Comparison of ENCODE assay signal across 30 mouse cellular contexts in genomic region chr13:34207714-34208470, GRCm38 (mm10). TPM values are rescaled to one million over a fixed set of nuclear protein-coding genes. Genes with fewer than 3 reads are reported as not detected.
DNase-seq lines count a peak whose midpoint lies in the region; ATAC-seq and TF ChIP-seq lines count a peak whose summit lies in the region.
"Had no signal": no experiment of that assay in that cellular context is flagged by ENCODE, and none has a peak within 500 bp of the region (broad histone marks: within the 10 kb centered on the region; RNA-seq: fewer than 3 reads in every experiment).

No protein-coding gene starts in this region.

- no peak for TF ChIP-seq POLR2A in lung, adult 2 months (IDR thresholded peaks at IDR 0.05; ENCODE audit: borderline replicate concordance, extremely low read depth, low read depth, low read length)

- H3K27me3 ChIP-seq in kidney, postnatal 0 days (ENCODE audit: insufficient read depth, low read length), result no peaks in the 10 kb centered on the region
- H3K27me3 ChIP-seq in lung, embryonic 15.5 days, result no peaks in the 10 kb centered on the region
- no peaks in the 10 kb centered on the region for H3K27me3 ChIP-seq in stomach, embryonic 16.5 days (ENCODE audit: control insufficient read depth, insufficient read depth, low read length)
- H3K27me3 ChIP-seq: embryonic facial prominence, embryonic 13.5 days; forebrain, embryonic 12.5 days; heart, embryonic 12.5 days; hindbrain, embryonic 13.5 days; kidney, embryonic 15.5 days; liver, embryonic 13.5 days; midbrain, embryonic 13.5 days; neural tube, embryonic 13.5 days had no signal

- no peak overlapping the region for H3K4me3 ChIP-seq in kidney, postnatal 0 days (replicated peaks; ENCODE audit: low read depth, low read length)
- no peak overlapping the region for H3K4me3 ChIP-seq in lung, embryonic 15.5 days
- H3K4me3 ChIP-seq in lung, adult 2 months (replicated peaks; ENCODE audit: extremely low read depth, low read depth, low read length), result no peak overlapping the region
- no peak overlapping the region for H3K4me3 ChIP-seq in stomach, embryonic 16.5 days (replicated peaks; ENCODE audit: low read length)
- H3K4me3 ChIP-seq: embryonic facial prominence, embryonic 13.5 days; forebrain, embryonic 12.5 days; gastrocnemius, adult 2 months; heart, embryonic 12.5 days; hindbrain, embryonic 13.5 days; kidney, embryonic 15.5 days; liver, embryonic 13.5 days; midbrain, embryonic 13.5 days; neural tube, embryonic 13.5 days had no signal

- no peaks in the 10 kb centered on the region for H3K36me3 ChIP-seq in kidney, postnatal 0 days (ENCODE audit: insufficient read depth, low read length)
- H3K36me3 ChIP-seq in lung, embryonic 15.5 days, result no peaks in the 10 kb centered on the region
- H3K36me3 ChIP-seq in stomach, embryonic 16.5 days (ENCODE audit: control insufficient read depth, insufficient read depth, low read length), result no peaks in the 10 kb centered on the region
- H3K36me3 ChIP-seq: embryonic facial prominence, embryonic 13.5 days; kidney, embryonic 15.5 days had no signal

- no peak for TF ChIP-seq CTCF in kidney, postnatal 0 days (IDR thresholded peaks at IDR 0.05; ENCODE audit: low read depth)
- TF ChIP-seq CTCF in lung, adult 2 months (IDR thresholded peaks at IDR 0.05; ENCODE audit: insufficient read depth, low read length), result no peak

- no peak overlapping the region for H3K27ac ChIP-seq in kidney, postnatal 0 days
- H3K27ac ChIP-seq in lung, embryonic 15.5 days, result peak overlapping the region; percentile 38
- peak overlapping the region; percentile 66 for H3K27ac ChIP-seq in stomach, embryonic 16.5 days (ENCODE audit: low read length)
- H3K27ac ChIP-seq: embryonic facial prominence, embryonic 13.5 days; forebrain, embryonic 12.5 days; gastrocnemius, adult 2 months; hindbrain, embryonic 13.5 days; kidney, embryonic 15.5 days; liver, embryonic 13.5 days; macrophage; midbrain, embryonic 13.5 days; neural tube, embryonic 13.5 days had no signal

- no peak for ATAC-seq in kidney, postnatal 0 days (replicated peaks; ENCODE audit: low FRiP score, low read depth)
- ATAC-seq in lung, embryonic 15.5 days (ENCODE audit: borderline replicate concordance, extremely low read depth, low FRiP score, low TSS enrichment), result 0 out of 2 replicates have a peak, but pooled peaks have one; percentile 27
- peak; percentile 82 for ATAC-seq in stomach, embryonic 16.5 days (ENCODE audit: insufficient read depth, low FRiP score)
- ATAC-seq: midbrain, embryonic 13.5 days had no signal

- DNase-seq in kidney, postnatal 0 days (ENCODE audit: low spot score), result peak; percentile 41
- no peak for DNase-seq in kidney, adult 9 months
- no peak for DNase-seq in lung, adult 2 months
- DNase-seq in lung, postnatal 25 days (ENCODE audit: low spot score), result peak; percentile 53
- DNase-seq in left cerebral cortex, postnatal 25 days (ENCODE audit: low spot score in 2 of 2), result no peak
- DNase-seq in ovary, adult 18-20 months (ENCODE audit: low spot score), result no peak
- DNase-seq: adrenal gland, postnatal 14 days; cerebellum, adult 11-12 months; cerebellum, postnatal 10 days; gastrocnemius, adult 2 months; gastrocnemius, postnatal 36 days; heart, adult 18-20 months; heart, postnatal 4 days; kidney, adult 11 months; kidney, postnatal 36 days; layer of hippocampus, postnatal 36 days; liver, embryonic 13.5 days; retina, postnatal 1 day; right cerebral cortex, postnatal 14 days; thymus, postnatal 4 days had no signal

- no peaks in the 10 kb centered on the region for H3K9me3 ChIP-seq in kidney, postnatal 0 days (replicated peaks; ENCODE audit: low read length)
- no peaks in the 10 kb centered on the region for H3K9me3 ChIP-seq in lung, embryonic 15.5 days
- H3K9me3 ChIP-seq in stomach, embryonic 16.5 days (replicated peaks; ENCODE audit: control insufficient read depth, low read length), result no peaks in the 10 kb centered on the region
- H3K9me3 ChIP-seq: embryonic facial prominence, embryonic 13.5 days; forebrain, embryonic 12.5 days; heart, embryonic 12.5 days; hindbrain, embryonic 13.5 days; kidney, embryonic 15.5 days; liver, embryonic 13.5 days; midbrain, embryonic 13.5 days; neural tube, embryonic 13.5 days had no signal

- WGBS in kidney, postnatal 0 days, result 63% methylated on average over 6 of the region's 6 CpGs
- WGBS in lung, embryonic 15.5 days, result 50% methylated on average over 6 of the region's 6 CpGs
- 30% methylated on average over 6 of the region's 6 CpGs for WGBS in lung, adult 2 months
- 61% methylated on average over 6 of the region's 6 CpGs for WGBS in stomach, embryonic 16.5 days

- no peak overlapping the region for H3K9ac ChIP-seq in kidney, postnatal 0 days (ENCODE audit: low read depth, low read length)
- H3K9ac ChIP-seq in lung, embryonic 15.5 days, result no peak overlapping the region
- H3K9ac ChIP-seq in stomach, embryonic 16.5 days (ENCODE audit: low read length), result no peak overlapping the region
- H3K9ac ChIP-seq: embryonic facial prominence, embryonic 13.5 days; forebrain, embryonic 12.5 days; heart, embryonic 12.5 days; hindbrain, embryonic 13.5 days; kidney, embryonic 15.5 days; liver, embryonic 13.5 days; midbrain, embryonic 13.5 days; neural tube, embryonic 13.5 days had no signal

- intact Hi-C loops in left cerebral cortex, postnatal 25 days (cut with DNase I), result no loop called here

- no peaks in the 10 kb centered on the region for H3K4me1 ChIP-seq in kidney, postnatal 0 days (replicated peaks; ENCODE audit: insufficient read depth, low read length)
- H3K4me1 ChIP-seq in lung, embryonic 15.5 days, result peaks cover 16% of the 10 kb centered on the region
- H3K4me1 ChIP-seq in lung, adult 2 months (ENCODE audit: control insufficient read depth, insufficient read depth, low read length), result peaks cover 3% of the 10 kb centered on the region
- H3K4me1 ChIP-seq in stomach, embryonic 16.5 days (ENCODE audit: control insufficient read depth, insufficient read depth, low read length), result no peaks in the 10 kb centered on the region
- H3K4me1 ChIP-seq: embryonic facial prominence, embryonic 13.5 days; heart, embryonic 12.5 days; hindbrain, embryonic 13.5 days; neural tube, embryonic 13.5 days had no signal

- H3K4me2 ChIP-seq in kidney, postnatal 0 days (ENCODE audit: low read length), result no peak overlapping the region
- H3K4me2 ChIP-seq in lung, embryonic 15.5 days, result no peak overlapping the region
- H3K4me2 ChIP-seq in stomach, embryonic 16.5 days (ENCODE audit: low read depth, low read length), result no peak overlapping the region
- H3K4me2 ChIP-seq: embryonic facial prominence, embryonic 13.5 days; forebrain, embryonic 12.5 days; heart, embryonic 12.5 days; hindbrain, embryonic 13.5 days; kidney, embryonic 15.5 days; liver, embryonic 13.5 days; midbrain, embryonic 13.5 days; neural tube, embryonic 13.5 days had no signal

RNA-seq across cellular contexts. Expression of gene Psmg4, which starts 45.1 kb away (rescaled TPM):
- polyA plus RNA-seq in kidney, postnatal 0 days (2015; fragmentation: Nextera tagmentation; extraction: Ambion mirVana), result 110 and 117 TPM in 2 replicates
- polyA plus RNA-seq in lung, embryonic 15.5 days (2015; fragmentation: Nextera tagmentation; extraction: Ambion mirVana), result 64.3 and 72.7 TPM in 2 replicates
- 79.9 and 123 TPM in 2 replicates for polyA plus RNA-seq in lung, adult 2 months (2012; rRNA removed)
- polyA plus RNA-seq in stomach, embryonic 16.5 days (2015; fragmentation: Nextera tagmentation; extraction: Ambion mirVana), result 58.8 and 62.9 TPM in 2 replicates
- total RNA-seq in left cerebral cortex, postnatal 25 days (2021), result 10 to 100 TPM; 18.7 to 21.7 TPM

Comparison
In these comparisons a context has a peak if more than half of its experiments do, and no peak if none do; other contexts are left out.
1. DNase-seq: peak in kidney, postnatal 0 days (single experiment) and lung, postnatal 25 days (single experiment); none in kidney, adult 9 months (single experiment), lung, adult 2 months (single experiment), left cerebral cortex, postnatal 25 days (0 of 2) and ovary, adult 18-20 months (single experiment).